In the genomic region with DNA sequence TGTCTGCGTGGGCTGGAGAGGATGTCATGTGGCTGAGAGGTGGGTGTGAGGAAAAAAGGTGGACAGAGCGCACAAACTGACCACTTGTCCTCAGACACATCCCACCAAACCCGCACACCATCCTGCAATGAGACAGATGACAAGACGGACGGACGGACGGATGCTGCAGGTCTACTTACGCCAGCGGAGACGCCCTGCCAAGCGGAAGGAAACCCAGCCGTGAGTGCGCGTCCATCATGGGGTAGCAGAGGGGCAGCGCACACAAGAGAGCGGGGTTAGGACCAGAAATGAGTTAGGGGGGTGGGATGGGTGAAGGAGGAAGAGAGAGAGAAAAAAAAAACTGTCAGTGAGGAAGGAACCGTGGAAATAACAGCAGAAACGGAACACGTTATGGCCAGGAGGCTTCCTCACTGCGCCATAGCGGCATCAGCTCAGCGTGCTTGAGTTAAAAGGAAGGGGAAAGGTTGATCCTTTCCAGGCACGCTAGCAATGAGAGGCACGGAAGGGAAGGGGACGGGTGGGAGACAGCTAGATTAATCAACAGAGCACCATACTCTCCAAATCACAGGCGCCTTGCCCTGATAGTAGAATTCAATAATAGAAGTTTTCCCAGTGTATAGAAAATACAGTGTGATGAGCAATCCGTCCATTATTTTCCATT, we compare ENCODE assay signal across 8 mouse cellular contexts. TPM values are rescaled to one million over a fixed set of nuclear protein-coding genes. Genes with fewer than 3 reads are reported as not detected.
DNase-seq lines count a peak whose midpoint lies in the region; ATAC-seq and TF ChIP-seq lines count a peak whose summit lies in the region.

No protein-coding gene starts in this region.

- no peak for TF ChIP-seq CTCF in gastrocnemius, adult 2 months (IDR thresholded peaks at IDR 0.05)
- no peak for TF ChIP-seq CTCF in CH12.LX (conservative IDR thresholded peaks at IDR 0.05 in 1 of 2, IDR thresholded peaks at IDR 0.05 in 1 of 2; ENCODE audit: low read depth in 2 of 2, low read length in 2 of 2)

- 43% methylated on average over 27 of the region's 27 CpGs for WGBS in forebrain, embryonic 14.5 days
- 26% methylated on average over 27 of the region's 27 CpGs for WGBS in liver, embryonic 12.5 days (ENCODE audit: insufficient replicate concordance)

- H3K27ac ChIP-seq in gastrocnemius, adult 2 months, result peak overlapping the region; percentile 82
- H3K27ac ChIP-seq in CH12.LX (ENCODE audit: insufficient read depth, low read depth), result no peak overlapping the region
- H3K27ac ChIP-seq in forebrain, embryonic 14.5 days (ENCODE audit: low read depth, low read length), result no peak overlapping the region
- no peak overlapping the region for H3K27ac ChIP-seq in liver, embryonic 12.5 days

- TF ChIP-seq POLR2A in CH12.LX (IDR thresholded peaks at IDR 0.05; ENCODE audit: low read depth, low read length), result no peak

- no peaks in the 10 kb centered on the region for H3K36me3 ChIP-seq in CH12.LX (replicated peaks in 1 of 2; ENCODE audit: control insufficient read depth in 1 of 2, insufficient read depth in 1 of 2, low read length in 1 of 2)
- H3K36me3 ChIP-seq in forebrain, embryonic 14.5 days (ENCODE audit: control insufficient read depth, insufficient read depth, low read length), result no peaks in the 10 kb centered on the region
- no peaks in the 10 kb centered on the region for H3K36me3 ChIP-seq in liver, embryonic 12.5 days

- H3K9ac ChIP-seq in CH12.LX (ENCODE audit: insufficient read depth, low read depth), result no peak overlapping the region
- H3K9ac ChIP-seq in forebrain, embryonic 14.5 days (ENCODE audit: low read length), result peak overlapping the region; percentile 22; the same call in 1 of the 2 replicates
- H3K9ac ChIP-seq in liver, embryonic 12.5 days, result no peak overlapping the region

- H3K27me3 ChIP-seq in CH12.LX (replicated peaks), result no peaks in the 10 kb centered on the region
- H3K27me3 ChIP-seq in forebrain, embryonic 14.5 days (replicated peaks; ENCODE audit: control insufficient read depth, insufficient read depth, low read length), result no peaks in the 10 kb centered on the region
- peaks cover 20% of the 10 kb centered on the region for H3K27me3 ChIP-seq in liver, embryonic 12.5 days (replicated peaks)

- H3K79me2 ChIP-seq in CH12.LX (replicated peaks; ENCODE audit: control insufficient read depth, extremely low read depth, insufficient read depth, poor library complexity, severe bottlenecking), result no peaks in the 10 kb centered on the region

- intact Hi-C loops in gastrocnemius, adult 2 months (cut with DNase I), result loop anchor here (2.0 kb wide), 1 partner anchor 197 kb away; no protein-coding TSS in a partner anchor
- intact Hi-C loops in left cerebral cortex, postnatal 10 days (cut with DNase I), result loop anchor here (5.0 to 10.0 kb wide), 3 partner anchors 112 to 485 kb away; partner anchors contain the start of genes Anxa8 and Sncg

- peaks cover 10 to 19% of the 10 kb centered on the region in 2 experiments for H3K4me1 ChIP-seq in CH12.LX (ENCODE audit: control insufficient read depth in 1 of 2, insufficient read depth in 2 of 2)
- H3K4me1 ChIP-seq in forebrain, embryonic 14.5 days (ENCODE audit: control insufficient read depth, insufficient read depth, low read length), result no peaks in the 10 kb centered on the region
- H3K4me1 ChIP-seq in liver, embryonic 12.5 days, result peaks cover 3% of the 10 kb centered on the region; the same call in 1 of the 2 replicates

- in situ Hi-C loops in CH12.LX (cut with MboI; ENCODE audit: low pct_ligation_motif_present, low pct_unique_long_range_greater_than_20kb, low sequenced_read_pairs), result loop anchor here (10.0 kb wide), 2 partner anchors 195 to 485 kb away; partner anchors contain the start of genes Anxa8, Mmrn2 and Sncg

- H3K9me3 ChIP-seq in CH12.LX (replicated peaks; ENCODE audit: low read length), result no peaks in the 10 kb centered on the region
- H3K9me3 ChIP-seq in forebrain, embryonic 14.5 days (replicated peaks; ENCODE audit: control insufficient read depth, low read length), result no peaks in the 10 kb centered on the region
- H3K9me3 ChIP-seq in liver, embryonic 12.5 days (replicated peaks), result no peaks in the 10 kb centered on the region

- dilution Hi-C loops in CH12.LX (cut with MboI; ENCODE audit: extremely low pct_ligation_motif_present, extremely low pct_unique_long_range_greater_than_20kb, low sequenced_read_pairs), result no loop called here

- TF ChIP-seq EP300 in CH12.LX (IDR thresholded peaks at IDR 0.05; ENCODE audit: low read length), result no peak

- peak overlapping the region; percentile 55 for H3K4me3 ChIP-seq in gastrocnemius, adult 2 months
- H3K4me3 ChIP-seq in CH12.LX (replicated peaks in 1 of 3; ENCODE audit: low read depth in 2 of 3, low read length in 2 of 3, poor library complexity in 1 of 3), result peak overlapping the region in 1 of 3 experiments; percentile 6
- H3K4me3 ChIP-seq in forebrain, embryonic 14.5 days (ENCODE audit: low read depth, low read length), result peak overlapping the region; percentile 15
- H3K4me3 ChIP-seq in liver, embryonic 12.5 days, result peak overlapping the region; percentile 10; the same call in 1 of the 2 replicates

- ATAC-seq in forebrain, embryonic 14.5 days, result peak; percentile 10; the same call in 1 of the 2 replicates
- no peak for ATAC-seq in liver, embryonic 12.5 days

- H3K4me2 ChIP-seq in CH12.LX (ENCODE audit: insufficient read depth, low read depth, poor library complexity, severe bottlenecking), result peak overlapping the region; percentile 51; the same call in 1 of the 2 replicates
- H3K4me2 ChIP-seq in forebrain, embryonic 14.5 days (ENCODE audit: low read length), result peak overlapping the region; percentile 46
- peak overlapping the region; percentile 45 for H3K4me2 ChIP-seq in liver, embryonic 12.5 days

- no peak for DNase-seq in gastrocnemius, adult 2 months
- DNase-seq in gastrocnemius, adult 18-20 months (ENCODE audit: low spot score), result no peak
- DNase-seq in CH12.LX (ENCODE audit: extremely low read depth), result no peak
- DNase-seq in forebrain, embryonic 14.5 days (ENCODE audit: low spot score), result no peak
- DNase-seq in yolk sac, embryonic 10.5 days (ENCODE audit: low spot score), result no peak
- no peak for DNase-seq in left cerebral cortex, postnatal 10 days (ENCODE audit: extremely low spot score in 1 of 2, low spot score in 2 of 2)
- no peak for DNase-seq in spleen, postnatal 36 days (ENCODE audit: low spot score in 2 of 2)

- TF ChIP-seq RAD21 in CH12.LX (IDR thresholded peaks at IDR 0.05; ENCODE audit: low read depth, low read length), result no peak

TF ChIP-seq in CH12.LX, 34 proteins besides CTCF, POLR2A, EP300 and RAD21:
- TF ChIP-seq ZNF384 (IDR thresholded peaks at IDR 0.05; ENCODE audit: low read depth, low read length) (no peak), USF2 (conservative IDR thresholded peaks at IDR 0.05; ENCODE audit: low read depth, low read length) (no peak), KAT2A (IDR thresholded peaks at IDR 0.05; ENCODE audit: insufficient replicate concordance, low read length) (no peak), CHD1 (IDR thresholded peaks at IDR 0.05; ENCODE audit: low read depth, low read length) (no peak), SIN3A (IDR thresholded peaks at IDR 0.05; ENCODE audit: low read length) (no peak), ZKSCAN1 (IDR thresholded peaks at IDR 0.05; ENCODE audit: borderline replicate concordance, low read depth, low read length) (no peak), JUN (IDR thresholded peaks at IDR 0.05; ENCODE audit: insufficient read depth, low read depth, low read length) (no peak), JUND (conservative IDR thresholded peaks at IDR 0.05; ENCODE audit: low read depth, low read length) (no peak), MEF2A (IDR thresholded peaks at IDR 0.05; ENCODE audit: borderline replicate concordance, low read depth, low read length) (no peak), MXI1 (IDR thresholded peaks at IDR 0.05; ENCODE audit: low read depth, low read length) (no peak), ELF1 (IDR thresholded peaks at IDR 0.05; ENCODE audit: low read depth, low read length) (no peak), GABPA (IDR thresholded peaks at IDR 0.05; ENCODE audit: insufficient replicate concordance, low read depth, low read length) (no peak), IRF4 (IDR thresholded peaks at IDR 0.05; ENCODE audit: low read depth, low read length) (no peak), ETS1 (conservative IDR thresholded peaks at IDR 0.05; ENCODE audit: low read depth, low read length) (no peak), HCFC1 (IDR thresholded peaks at IDR 0.05; ENCODE audit: low read depth, low read length) (no peak), MAZ (IDR thresholded peaks at IDR 0.05; ENCODE audit: low read depth, low read length) (no peak), POLR2AphosphoS2 (IDR thresholded peaks at IDR 0.05; ENCODE audit: low read depth, low read length) (no peak)

RNA-seq across cellular contexts. Expression of gene Ldb3, which starts 18.8 kb away (rescaled TPM):
- 1,000 to 10,000 TPM; 1,886 to 2,548 TPM for total RNA-seq in gastrocnemius, adult 2 months (2021)
- total RNA-seq in gastrocnemius, adult 18-20 months (2021), result 1,000 to 10,000 TPM; 2,008 to 2,153 TPM
- total RNA-seq in CH12.LX (2012; rRNA removed) (0.04 and 0.08 TPM in 2 replicates), CH12.LX (2014; rRNA removed) (0.04 TPM in 1 of 2 replicates, not detected in the other)
- polyA plus RNA-seq in CH12.LX (2012; ENCODE audit: insufficient read length, low read depth), result not detected in 2 replicates
- polyA plus RNA-seq in forebrain, embryonic 14.5 days (2014; fragmentation: Nextera tagmentation; extraction: Ambion mirVana), result 0.49 and 0.63 TPM in 2 replicates
- polyA plus RNA-seq in liver, embryonic 12.5 days (2016; fragmentation: Nextera tagmentation; extraction: Ambion mirVana), result 0.17 and 0.20 TPM in 2 replicates
- total RNA-seq in left cerebral cortex, postnatal 10 days (2021), result 1 to 10 TPM; 1.5 to 2.0 TPM

RNA-seq across cellular contexts. Expression of gene Opn4, which starts 30.3 kb away (rescaled TPM):
- not detected for total RNA-seq in gastrocnemius, adult 2 months (2021)
- total RNA-seq in gastrocnemius, adult 18-20 months (2021), result not detected
- total RNA-seq in CH12.LX (2012; rRNA removed), result not detected in 2 replicates
- not detected in 2 replicates for total RNA-seq in CH12.LX (2014; rRNA removed)
- polyA plus RNA-seq in CH12.LX (2012; ENCODE audit: insufficient read length, low read depth), result not detected in 2 replicates
- polyA plus RNA-seq in forebrain, embryonic 14.5 days (2014; fragmentation: Nextera tagmentation; extraction: Ambion mirVana), result not detected in 2 replicates
- polyA plus RNA-seq in liver, embryonic 12.5 days (2016; fragmentation: Nextera tagmentation; extraction: Ambion mirVana), result not detected in 2 replicates
- total RNA-seq in left cerebral cortex, postnatal 10 days (2021), result not detected

RNA-seq across cellular contexts. Expression of gene 9230112D13Rik, which starts 47.1 kb away (rescaled TPM):
- total RNA-seq in gastrocnemius, adult 2 months (2021), result not detected
- not detected for total RNA-seq in gastrocnemius, adult 18-20 months (2021)
- total RNA-seq in CH12.LX (2012; rRNA removed) (0.80 and 1.6 TPM in 2 replicates), CH12.LX (2014; rRNA removed) (1.7 and 2.6 TPM in 2 replicates)
- polyA plus RNA-seq in CH12.LX (2012; ENCODE audit: insufficient read length, low read depth), result 1.4 and 1.9 TPM in 2 replicates
- polyA plus RNA-seq in forebrain, embryonic 14.5 days (2014; fragmentation: Nextera tagmentation; extraction: Ambion mirVana), result not detected in 2 replicates
- not detected in 2 replicates for polyA plus RNA-seq in liver, embryonic 12.5 days (2016; fragmentation: Nextera tagmentation; extraction: Ambion mirVana)
- not detected for total RNA-seq in left cerebral cortex, postnatal 10 days (2021)

Comparison
In these comparisons a context has a peak if more than half of its experiments do, and no peak if none do; other contexts are left out.
1. RNA of gene Ldb3, which starts 18.8 kb away (total RNA-seq): 1,886 to 2,548 TPM in gastrocnemius, adult 2 months and 2,008 to 2,153 TPM in gastrocnemius, adult 18-20 months; 1.5 to 2.0 TPM in left cerebral cortex, postnatal 10 days and 0.04 to 0.08 TPM in CH12.LX; every median in the first group is over 100 times any median in the second.
2. Peak in every context shown above with its lines, with median percentiles within 50 percentile points of each other: H3K4me2 ChIP-seq.